ENCODE assay signal across 18 mouse cellular contexts in genomic region chr11:19353706-19354105, GRCm38 (mm10).
DNase-seq lines count a peak whose midpoint lies in the region; ATAC-seq and TF ChIP-seq lines count a peak whose summit lies in the region.
"Had no signal": no experiment of that assay in that cellular context is flagged by ENCODE, and none has a peak within 500 bp of the region (broad histone marks: within the 10 kb centered on the region; RNA-seq: fewer than 3 reads in every experiment).

No protein-coding gene starts in this region.

- H3K4me2 ChIP-seq in forebrain, postnatal 0 days (ENCODE audit: low read depth): no peak overlapping the region
- H3K4me2 ChIP-seq in forebrain, embryonic 11.5 days (ENCODE audit: low read depth, low read length, severe bottlenecking): no peak overlapping the region
- no peak overlapping the region for H3K4me2 ChIP-seq in neural tube, embryonic 11.5 days (ENCODE audit: low read depth)
- no peak overlapping the region for H3K4me2 ChIP-seq in neural tube, embryonic 15.5 days
- H3K4me2 ChIP-seq: heart, embryonic 13.5 days; hindbrain, embryonic 15.5 days had no signal

- intact Hi-C loops in left cerebral cortex, postnatal 10 days (cut with DNase I): no loop called here

- no peak overlapping the region for H3K27ac ChIP-seq in forebrain, postnatal 0 days (ENCODE audit: low read depth, low read length)
- no peak overlapping the region for H3K27ac ChIP-seq in forebrain, embryonic 11.5 days (ENCODE audit: low read depth, low read length)
- no peak overlapping the region for H3K27ac ChIP-seq in neural tube, embryonic 11.5 days (ENCODE audit: low read depth, low read length)
- no peak overlapping the region for H3K27ac ChIP-seq in neural tube, embryonic 15.5 days (replicated peaks)
- H3K27ac ChIP-seq: embryonic facial prominence, embryonic 10.5 days; heart, embryonic 13.5 days; hindbrain, embryonic 15.5 days had no signal

- H3K9me3 ChIP-seq in forebrain, postnatal 0 days (ENCODE audit: low read length): no peaks in the 10 kb centered on the region
- no peaks in the 10 kb centered on the region for H3K9me3 ChIP-seq in forebrain, embryonic 11.5 days (ENCODE audit: control insufficient read depth, low read length)
- no peaks in the 10 kb centered on the region for H3K9me3 ChIP-seq in neural tube, embryonic 11.5 days (ENCODE audit: control insufficient read depth, low read length)
- H3K9me3 ChIP-seq in neural tube, embryonic 15.5 days (replicated peaks): no peaks in the 10 kb centered on the region
- H3K9me3 ChIP-seq: embryonic facial prominence, embryonic 10.5 days; G1E; heart, embryonic 13.5 days; hindbrain, embryonic 15.5 days had no signal

- H3K4me3 ChIP-seq in forebrain, postnatal 0 days (ENCODE audit: low read depth, low read length): no peak overlapping the region
- no peak overlapping the region for H3K4me3 ChIP-seq in forebrain, embryonic 11.5 days (ENCODE audit: low read depth, low read length)
- H3K4me3 ChIP-seq in neural tube, embryonic 11.5 days (ENCODE audit: low read depth, low read length): no peak overlapping the region
- H3K4me3 ChIP-seq in neural tube, embryonic 15.5 days (replicated peaks): no peak overlapping the region
- H3K4me3 ChIP-seq: embryonic facial prominence, embryonic 10.5 days; heart, embryonic 13.5 days; hindbrain, embryonic 15.5 days had no signal

- H3K4me1 ChIP-seq in forebrain, postnatal 0 days (ENCODE audit: insufficient read depth): no peaks in the 10 kb centered on the region
- H3K4me1 ChIP-seq in forebrain, embryonic 11.5 days (replicated peaks; ENCODE audit: control insufficient read depth, insufficient read depth, low read length): peaks cover 7% of the 10 kb centered on the region; the same call in 1 of the 2 replicates
- H3K4me1 ChIP-seq in neural tube, embryonic 11.5 days (ENCODE audit: control insufficient read depth, insufficient read depth, low read length): no peaks in the 10 kb centered on the region
- peaks cover 8% of the 10 kb centered on the region for H3K4me1 ChIP-seq in neural tube, embryonic 15.5 days
- H3K4me1 ChIP-seq: heart, embryonic 13.5 days had no signal

- no peak for TF ChIP-seq CTCF in forebrain, postnatal 0 days (IDR thresholded peaks at IDR 0.05; ENCODE audit: low read depth)

- no peaks in the 10 kb centered on the region for H3K36me3 ChIP-seq in forebrain, postnatal 0 days (ENCODE audit: insufficient read depth)
- H3K36me3 ChIP-seq in forebrain, embryonic 11.5 days (ENCODE audit: control insufficient read depth, insufficient read depth, low read length): no peaks in the 10 kb centered on the region
- H3K36me3 ChIP-seq in neural tube, embryonic 11.5 days (ENCODE audit: control insufficient read depth, insufficient read depth, low read length): no peaks in the 10 kb centered on the region
- H3K36me3 ChIP-seq in neural tube, embryonic 15.5 days: no peaks in the 10 kb centered on the region
- H3K36me3 ChIP-seq: embryonic facial prominence, embryonic 10.5 days; G1E; heart, embryonic 13.5 days; hindbrain, embryonic 15.5 days had no signal

- no peak overlapping the region for H3K9ac ChIP-seq in forebrain, postnatal 0 days
- no peak overlapping the region for H3K9ac ChIP-seq in forebrain, embryonic 11.5 days (ENCODE audit: low read length)
- no peak overlapping the region for H3K9ac ChIP-seq in neural tube, embryonic 11.5 days (ENCODE audit: low read length)
- H3K9ac ChIP-seq in neural tube, embryonic 15.5 days (replicated peaks): no peak overlapping the region
- H3K9ac ChIP-seq: heart, embryonic 13.5 days; hindbrain, embryonic 15.5 days had no signal

- ATAC-seq in forebrain, postnatal 0 days: 0 out of 2 replicates have a peak, but pooled peaks have one; percentile 42
- no peak for ATAC-seq in forebrain, embryonic 11.5 days (replicated peaks; ENCODE audit: low FRiP score)
- peak; percentile 62 for ATAC-seq in neural tube, embryonic 11.5 days (ENCODE audit: insufficient read depth, low FRiP score, low TSS enrichment)
- ATAC-seq in neural tube, embryonic 15.5 days (ENCODE audit: low FRiP score): no peak
- ATAC-seq: intestine, embryonic 16.5 days had no signal

- 43% methylated on average over 3 of the region's 3 CpGs for WGBS in forebrain, postnatal 0 days
- 51% methylated on average over 3 of the region's 3 CpGs for WGBS in forebrain, embryonic 11.5 days
- 66% methylated on average over 3 of the region's 3 CpGs for WGBS in neural tube, embryonic 11.5 days
- WGBS in neural tube, embryonic 15.5 days: 12% methylated on average over 3 of the region's 3 CpGs

- DNase-seq in forebrain, postnatal 0 days: no peak
- DNase-seq in forebrain, embryonic 11.5 days (ENCODE audit: low spot score): no peak
- no peak for DNase-seq in neural tube, embryonic 11.5 days (ENCODE audit: low spot score)
- DNase-seq in mesoderm, embryonic 11.5 days (ENCODE audit: low read depth, low spot score): peak; percentile 24
- DNase-seq in left cerebral cortex, postnatal 10 days (ENCODE audit: extremely low spot score in 1 of 2, low spot score in 2 of 2): no peak
- DNase-seq: adrenal gland, adult 8-10 months; adrenal gland, postnatal 36 days; cerebellum, adult 11-12 months; cerebellum, adult 9-10 months; cerebellum, postnatal 25 days; gastrocnemius, postnatal 36 days; heart, postnatal 36 days had no signal

- peaks cover 11% of the 10 kb centered on the region; the same call in 1 of the 2 replicates for H3K27me3 ChIP-seq in forebrain, postnatal 0 days (ENCODE audit: insufficient read depth, low read length)
- peaks cover 4% of the 10 kb centered on the region for H3K27me3 ChIP-seq in forebrain, embryonic 11.5 days (ENCODE audit: control insufficient read depth, insufficient read depth, low read length)
- no peaks in the 10 kb centered on the region for H3K27me3 ChIP-seq in neural tube, embryonic 11.5 days (ENCODE audit: control insufficient read depth, insufficient read depth, low read length)
- H3K27me3 ChIP-seq in neural tube, embryonic 15.5 days (replicated peaks): no peaks in the 10 kb centered on the region
- H3K27me3 ChIP-seq: heart, embryonic 13.5 days; hindbrain, embryonic 15.5 days had no signal

Comparison
In these comparisons a context has a peak if more than half of its experiments do, and no peak if none do; other contexts are left out.
1. ATAC-seq: peak in forebrain, postnatal 0 days (single experiment) and neural tube, embryonic 11.5 days (single experiment); none in forebrain, embryonic 11.5 days (single experiment) and neural tube, embryonic 15.5 days (single experiment).